Mouse (Mus musculus): ENCODE measurements around the gene Tmem87b.

Gene Tmem87b

DNA sequence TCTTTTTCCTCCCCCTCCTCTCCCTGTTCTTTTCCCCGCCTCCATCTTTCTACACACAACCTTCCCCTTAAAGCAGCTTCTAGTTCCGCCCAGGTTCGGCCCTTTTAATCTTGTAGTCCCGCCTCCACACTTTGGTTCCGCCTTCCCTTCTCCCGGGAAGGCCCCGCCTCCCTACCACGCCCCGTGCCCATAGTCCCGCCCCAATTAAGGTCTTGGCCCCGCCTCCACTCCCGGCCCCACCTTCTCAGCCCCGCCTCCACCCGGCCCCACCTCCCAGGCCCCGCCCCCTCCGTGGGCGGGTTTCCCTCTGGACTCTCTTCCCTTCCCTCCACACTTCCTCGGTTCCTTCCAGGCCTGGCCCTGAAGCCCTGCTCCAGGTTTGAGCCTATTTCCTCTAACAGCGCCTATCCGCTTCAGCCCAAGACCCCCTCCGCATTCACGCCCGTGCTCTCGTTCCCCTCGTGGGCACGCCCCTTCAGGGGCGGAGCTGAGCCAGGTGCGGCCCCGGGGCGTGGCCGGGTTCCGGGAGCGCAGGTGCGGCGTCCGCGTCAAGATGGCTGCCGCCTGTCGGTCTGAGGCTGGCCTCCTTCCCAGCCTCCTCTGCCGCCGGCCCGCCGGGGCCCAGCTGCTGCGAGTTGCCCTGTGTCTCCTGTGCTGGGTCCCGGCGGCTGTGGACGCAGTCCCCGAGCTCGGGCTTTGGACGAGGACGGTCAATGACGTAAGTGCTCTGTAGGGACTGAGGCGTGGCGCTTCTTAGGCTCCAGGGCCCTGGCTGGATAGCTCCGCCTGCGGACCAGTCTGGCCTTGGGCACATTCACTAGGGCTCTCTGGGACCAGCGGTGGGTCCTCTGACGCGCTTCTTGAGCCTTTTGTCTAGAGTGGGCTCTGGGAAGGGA, at the start of gene Tmem87b:
TSS of gene Tmem87b (plus strand) at position 333 of the 896 bp plus-strand sequence.
- in situ Hi-C loops (cut with MboI) = no loop called here

GRCm38 (mm10) chr2:128768545-128769247, 49.2 kb upstream of the Tmem87b start:
- in situ Hi-C loops (cut with MboI) = no loop called here

GRCm38 (mm10) chr2:128770557-128770956, 47.4 kb upstream of the Tmem87b start:
- in situ Hi-C loops (cut with MboI) = no loop called here

DNA sequence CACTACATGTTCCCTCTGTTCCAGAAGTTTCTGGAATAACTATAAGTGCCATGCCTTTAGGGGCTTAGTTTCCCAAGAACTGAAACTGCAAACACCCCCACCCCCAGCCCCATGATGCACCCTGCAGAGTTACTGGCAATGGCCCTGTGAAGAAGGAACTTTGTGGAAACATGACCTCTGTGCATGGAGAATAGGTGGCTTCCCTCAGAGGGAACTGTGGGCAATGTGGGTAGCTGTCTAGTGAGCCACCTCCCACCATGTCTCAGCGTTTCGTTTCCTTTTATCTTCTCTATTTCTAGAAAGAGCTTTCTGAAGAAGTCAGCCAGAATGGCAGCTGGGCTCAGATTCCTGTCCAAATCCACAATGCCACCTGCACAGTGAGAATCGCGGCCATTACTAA, 46.9 kb upstream of the Tmem87b start:
- in situ Hi-C loops (cut with MboI) = no loop called here

GRCm38 (mm10) chr2:128771750-128772338, 46.1 kb upstream of the Tmem87b start:
- in situ Hi-C loops (cut with MboI) = no loop called here

GRCm38 (mm10) chr2:128782231-128782630, 35.7 kb upstream of the Tmem87b start:
- in situ Hi-C loops (cut with MboI) = no loop called here

DNA sequence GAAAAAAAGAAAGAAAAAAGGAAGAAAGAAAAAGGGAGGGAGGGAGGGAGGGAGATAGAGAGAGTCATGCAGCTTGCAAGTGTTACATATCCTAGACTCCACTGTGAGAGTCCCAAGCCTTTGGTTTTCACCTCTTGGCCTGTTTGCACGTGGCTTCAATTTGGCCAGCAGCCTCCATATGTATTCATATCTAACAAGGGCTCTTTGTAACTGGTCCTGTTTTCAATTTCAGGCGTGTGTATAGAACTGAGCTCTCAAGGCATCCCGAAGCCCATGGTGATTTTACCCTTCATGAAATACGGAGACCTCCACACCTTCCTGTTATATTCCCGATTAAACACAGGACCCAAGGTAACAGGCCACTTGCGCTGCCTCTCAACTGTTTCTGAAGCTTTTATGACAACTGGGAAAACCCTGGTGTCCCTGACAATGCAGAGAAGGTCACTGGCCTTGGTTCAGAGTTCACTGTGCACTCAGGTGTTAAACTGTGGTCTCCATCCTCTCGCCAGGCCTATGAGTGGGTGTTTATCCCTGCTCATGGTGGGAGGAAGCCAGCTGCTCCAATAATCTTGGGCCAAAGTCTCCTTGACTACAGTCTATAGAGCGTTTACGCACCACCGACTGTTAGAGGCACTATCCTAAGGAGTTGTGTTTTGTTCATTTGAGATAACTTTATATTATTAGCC, 34.1 kb upstream of the Tmem87b start:
- in situ Hi-C loops (cut with MboI) = no loop called here

DNA sequence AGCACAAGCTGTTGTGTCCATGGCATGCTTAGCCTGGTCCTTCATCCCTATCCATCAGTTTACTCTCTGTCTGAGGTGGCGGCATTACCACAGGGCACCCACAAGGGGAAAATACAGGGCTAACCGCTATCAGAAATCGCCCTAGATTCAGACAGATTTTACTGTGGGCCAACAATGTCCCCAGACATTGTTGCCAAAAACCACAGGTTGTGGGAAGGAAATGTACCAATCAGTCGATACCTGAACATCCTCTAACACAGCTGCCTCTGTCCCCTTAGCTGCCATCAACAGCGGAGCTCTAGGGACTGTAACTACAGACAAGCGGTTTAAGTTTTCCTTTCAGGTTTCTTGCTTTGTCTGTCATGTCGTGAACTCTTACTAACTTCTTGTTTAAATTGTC, 33.1 kb upstream of the Tmem87b start:
- in situ Hi-C loops (cut with MboI) = no loop called here

DNA sequence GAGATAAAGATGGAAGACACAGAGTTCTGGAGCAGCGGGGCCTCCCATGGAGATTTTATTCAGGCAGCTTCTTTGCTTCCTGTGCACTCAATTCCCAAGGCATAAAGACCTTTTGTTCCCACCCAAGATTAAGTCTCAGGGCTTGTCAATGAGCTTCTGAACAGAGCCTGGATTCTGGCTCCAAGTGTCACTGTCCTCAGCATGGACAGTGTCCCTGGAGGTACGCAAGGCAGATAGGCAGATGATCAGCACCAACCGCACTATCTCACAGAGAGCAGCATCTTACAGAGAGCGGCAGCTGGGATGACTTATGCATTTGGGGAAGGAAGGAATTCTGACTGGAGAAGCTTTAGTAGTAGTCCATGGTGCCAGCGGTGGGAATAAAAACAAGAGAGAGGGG, 31.6 kb upstream of the Tmem87b start:
- in situ Hi-C loops (cut with MboI) = no loop called here

DNA sequence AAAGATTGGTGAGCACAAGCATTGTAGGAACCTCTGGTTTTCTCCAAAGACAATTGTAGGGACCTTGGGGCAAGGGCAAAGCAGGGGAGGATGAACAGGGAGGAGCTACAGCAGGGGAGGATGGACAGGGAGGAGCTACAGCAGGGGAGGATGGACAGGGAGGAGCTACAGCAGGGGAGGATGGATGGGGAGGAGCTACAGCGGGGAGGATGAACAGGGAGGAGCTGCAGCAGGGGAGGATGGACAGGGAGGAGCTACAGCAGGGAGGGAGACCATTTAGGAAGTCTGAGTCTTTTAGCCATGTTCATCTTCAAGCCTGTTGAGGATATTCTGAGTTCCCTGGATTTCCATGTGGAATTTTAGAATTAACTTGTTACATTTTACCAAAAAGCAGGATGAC, 31.1 kb upstream of the Tmem87b start:
- in situ Hi-C loops (cut with MboI) = no loop called here

DNA sequence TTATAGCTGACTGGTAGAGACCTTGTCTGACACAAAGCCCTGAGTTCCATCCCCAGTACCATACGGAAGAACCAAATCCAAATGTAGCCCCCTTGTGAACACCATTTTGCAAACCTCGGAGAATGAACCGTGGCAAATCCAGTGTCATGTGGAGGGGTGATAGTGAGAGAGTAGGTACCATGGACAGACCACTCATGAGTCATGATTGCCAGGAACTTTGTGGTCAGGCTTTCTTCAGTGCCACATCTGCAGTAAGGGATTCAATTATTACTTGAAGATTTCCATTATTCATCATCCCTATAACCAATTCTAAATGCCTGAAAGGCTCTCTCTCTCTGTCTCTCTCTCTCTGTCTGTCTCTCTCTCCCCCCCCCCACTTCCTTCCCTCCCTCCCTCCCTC, 30.1 kb upstream of the Tmem87b start:
- in situ Hi-C loops (cut with MboI) = no loop called here

DNA sequence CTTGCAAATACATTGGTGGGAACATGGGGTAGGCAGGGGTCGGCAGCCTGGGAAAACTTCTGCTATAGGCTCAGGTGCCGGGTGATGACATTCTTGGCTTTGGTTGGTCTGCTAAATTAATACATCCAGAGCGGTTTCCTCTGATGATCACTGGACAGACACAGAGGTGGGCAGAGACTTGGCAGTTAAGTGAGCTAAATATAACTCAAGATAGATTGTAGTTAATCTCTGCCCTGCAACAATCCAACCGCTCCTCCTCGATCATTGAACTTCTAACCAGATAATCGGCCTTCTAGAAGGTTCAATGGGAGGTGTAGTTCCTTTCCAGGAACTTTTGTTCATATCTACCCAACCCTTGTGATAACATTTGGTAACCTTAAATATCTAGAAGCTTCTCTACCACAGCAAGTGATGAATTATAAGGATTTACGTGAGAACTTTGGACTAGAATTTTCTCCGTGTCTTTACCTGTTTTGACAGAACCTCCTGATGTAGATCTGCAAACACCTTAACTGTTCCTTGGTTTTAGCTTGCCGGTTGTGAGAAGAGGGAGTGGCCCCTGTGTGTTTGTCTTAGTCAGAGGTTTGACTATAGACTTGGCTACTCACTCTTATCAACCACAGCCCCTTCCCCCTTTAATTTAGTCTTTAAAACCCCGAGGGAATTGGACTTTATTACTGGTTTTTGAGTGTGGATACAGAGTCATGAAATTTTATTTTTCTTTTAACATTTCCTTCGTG, 26.9 kb upstream of the Tmem87b start:
- in situ Hi-C loops (cut with MboI) = no loop called here

- in situ Hi-C loops (cut with MboI) = no loop called here
Observed at GRCm38 (mm10) chr2:128793958-128794357, 24.0 kb upstream of the Tmem87b start.

DNA sequence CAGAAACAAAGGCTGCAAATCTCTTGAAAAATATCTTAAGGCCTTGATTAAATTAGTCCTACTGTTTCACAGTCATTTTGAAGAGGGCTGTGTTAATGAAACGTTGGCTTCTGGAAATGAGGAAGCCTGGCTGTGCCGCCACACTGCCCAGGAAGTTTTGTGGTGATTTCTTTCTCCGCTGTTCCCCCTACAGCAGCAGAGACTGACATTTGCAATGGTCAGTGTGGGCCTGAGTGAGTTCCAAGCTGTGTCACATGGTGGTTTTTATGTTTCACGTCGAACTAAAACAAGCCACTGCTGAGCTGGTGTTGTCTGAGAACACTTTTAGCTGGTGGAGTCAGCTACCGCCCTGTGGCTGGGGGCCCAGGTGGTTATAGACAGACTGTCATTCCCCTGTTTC, 21.5 kb upstream of the Tmem87b start:
- in situ Hi-C loops (cut with MboI) = no loop called here

DNA sequence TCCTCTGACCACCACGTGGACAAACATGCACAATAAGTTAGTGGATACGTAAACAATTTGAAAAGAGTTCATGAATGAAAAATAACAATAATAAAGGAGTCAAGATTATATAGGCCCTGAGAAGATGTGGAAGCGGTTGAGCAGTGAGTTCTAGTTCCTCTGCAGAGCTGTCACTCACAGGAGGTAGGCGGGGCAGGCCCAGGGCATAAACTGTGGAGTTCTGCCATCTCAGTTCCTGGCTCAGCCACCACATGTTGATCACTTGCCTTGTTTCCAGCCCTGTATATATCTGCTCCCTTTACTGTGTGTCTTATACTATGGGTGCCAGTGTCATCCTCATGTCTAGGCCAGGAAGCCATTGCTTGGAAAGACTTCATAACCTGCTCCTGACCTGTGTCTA, 14.5 kb upstream of the Tmem87b start:
- in situ Hi-C loops (cut with MboI) = no loop called here

GRCm38 (mm10) chr2:128805341-128805740, 12.6 kb upstream of the Tmem87b start:
- in situ Hi-C loops (cut with MboI) = no loop called here

DNA sequence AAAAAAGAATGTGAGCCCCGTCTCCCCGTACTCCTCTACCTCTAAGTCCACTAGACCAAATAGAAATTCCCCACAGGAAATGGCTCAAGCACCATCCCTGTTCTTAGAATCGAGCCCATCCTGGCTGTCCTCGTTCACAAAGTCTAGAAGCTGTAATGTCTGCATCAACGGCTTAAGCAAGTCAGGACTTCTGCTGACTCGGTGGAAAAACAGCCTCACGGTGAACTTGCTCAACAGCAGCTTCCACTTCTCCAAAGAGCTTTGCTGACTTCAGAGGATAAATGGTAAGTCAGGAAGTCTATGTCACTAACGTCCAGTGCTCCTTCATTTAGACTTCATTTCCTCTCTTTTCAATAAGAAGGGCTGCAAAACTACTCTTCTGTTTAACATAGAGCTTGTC, 11.4 kb upstream of the Tmem87b start:
- in situ Hi-C loops (cut with MboI) = no loop called here

DNA sequence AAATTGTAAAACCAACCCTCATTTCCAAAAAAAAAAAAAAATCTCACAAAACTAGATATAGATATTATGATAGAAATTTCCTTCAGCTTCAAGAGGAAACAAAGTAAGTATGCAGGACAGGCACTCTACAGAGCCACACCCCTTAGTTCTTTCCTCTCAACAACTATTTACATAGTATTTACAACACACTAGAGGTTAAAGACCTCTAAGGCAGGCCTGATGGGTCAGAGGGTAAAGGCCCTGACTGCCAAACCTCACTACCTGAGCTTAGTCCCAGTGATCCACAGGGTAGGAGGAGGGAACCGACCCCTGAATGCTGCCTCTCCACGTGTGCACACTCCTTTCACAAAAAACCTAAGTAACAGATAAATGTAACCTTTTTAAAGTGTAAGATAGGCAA, 5.2 kb upstream of the Tmem87b start:
- in situ Hi-C loops (cut with MboI) = no loop called here

DNA sequence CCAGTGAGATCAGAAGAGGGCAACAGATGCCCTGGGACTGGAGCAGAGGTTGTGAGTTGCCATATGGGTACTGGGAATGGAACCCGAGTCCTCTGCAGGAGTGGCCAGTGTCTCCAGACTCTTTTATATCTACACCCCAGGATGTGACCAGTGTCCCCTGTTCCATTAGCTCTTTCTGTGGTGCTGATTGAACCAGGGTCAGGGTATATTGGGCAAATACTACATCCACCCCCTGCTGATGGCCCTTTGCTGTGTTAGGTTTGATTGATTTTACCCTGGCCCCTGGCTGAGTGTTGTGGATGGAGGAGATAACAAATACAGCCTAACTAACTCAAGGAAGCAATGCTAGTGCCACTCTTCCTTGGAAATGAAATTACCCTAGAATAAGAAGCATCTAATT, 1.6 kb upstream of the Tmem87b start:
- in situ Hi-C loops (cut with MboI) = no loop called here

DNA sequence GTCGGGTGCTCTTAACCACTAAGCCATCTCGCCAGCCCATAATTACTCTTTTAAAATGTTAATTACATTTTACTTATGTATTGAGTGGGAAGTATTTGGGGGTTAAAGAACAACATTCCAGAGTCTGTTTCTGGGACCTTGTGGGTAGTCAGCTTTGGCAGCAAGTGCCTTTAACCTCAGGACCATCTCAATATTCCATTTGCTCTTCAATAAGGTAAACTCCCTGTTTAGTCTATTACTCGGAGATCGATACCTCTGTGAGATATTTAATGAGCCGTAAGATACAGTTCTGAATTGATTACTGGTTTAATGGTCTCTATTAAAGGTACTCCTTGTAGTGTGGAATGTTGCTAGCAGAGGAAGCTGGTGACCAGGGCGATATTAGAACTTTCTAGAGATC, 1.0 kb upstream of the Tmem87b start:
- in situ Hi-C loops (cut with MboI) = no loop called here

- in situ Hi-C loops (cut with MboI) = no loop called here
Observed at GRCm38 (mm10) chr2:128817387-128817785, 532 bp upstream of the Tmem87b start.
